Mouse (Mus musculus) E14TG2a.4 (cell line): ENCODE data around the gene Carnmt1.

Experiments
- CTCF ChIP-seq: conservative IDR thresholded peaks from 2 replicates; pipeline ENCODE4 v1.5.1; 2014; ENCODE audit warnings: low read length
- NANOG ChIP-seq: IDR thresholded peaks from 2 replicates; pipeline ENCODE4 v1.6.1; 2014; ENCODE audit warnings: borderline replicate concordance, low read length, mixed read lengths

- TF ChIP-seq CTCF (no peak), NANOG (no peak)
These were observed 38.1 kb upstream of the Carnmt1 start for GRCm38 (mm10) chr19:18632231-18633185.
